Mouse (Mus musculus): ENCODE measurements at regions not wholly inside any gene's neighbourhood (a gene's known extent, or its start where the extent isn't known, plus 50 kb on each side); places are given as distances from the start of the nearest gene placed in this dataset.

GRCm38 (mm10) chr16:49493881-49494280 lies 205.2 kb upstream of the Ift57 start:
- no peak for TF ChIP-seq MXI1 (IDR thresholded peaks at IDR 0.05; ENCODE audit: low read depth, low read length)
- no peak for TF ChIP-seq SMC3 (IDR thresholded peaks at IDR 0.05; ENCODE audit: low read depth, low read length)
- TF ChIP-seq MAZ (IDR thresholded peaks at IDR 0.05; ENCODE audit: low read depth, low read length), result no peak
- no peak for TF ChIP-seq USF1 (IDR thresholded peaks at IDR 0.05; ENCODE audit: low read depth, low read length)
- TF ChIP-seq NELFE (IDR thresholded peaks at IDR 0.05; ENCODE audit: low read depth, low read length), result no peak
- no peak for TF ChIP-seq ZKSCAN1 (IDR thresholded peaks at IDR 0.05; ENCODE audit: low read depth, low read length)
- TF ChIP-seq RAD21 (IDR thresholded peaks at IDR 0.05; ENCODE audit: low read depth, low read length), result no peak
- TF ChIP-seq MEF2A (IDR thresholded peaks at IDR 0.05; ENCODE audit: extremely low read depth, insufficient replicate concordance, low read depth, low read length, poor library complexity, severe bottlenecking), result no peak
- no peak for TF ChIP-seq UBTF (IDR thresholded peaks at IDR 0.05; ENCODE audit: borderline replicate concordance, insufficient read depth, low read depth, low read length)
- TF ChIP-seq EP300 (IDR thresholded peaks at IDR 0.05; ENCODE audit: low read depth in 1 of 2, low read length in 2 of 2), result no peak
- TF ChIP-seq CHD1 (IDR thresholded peaks at IDR 0.05; ENCODE audit: low read depth, low read length), result no peak
- no peak for TF ChIP-seq KAT2A (conservative IDR thresholded peaks at IDR 0.05; ENCODE audit: low read depth, low read length)
- no peak for TF ChIP-seq MYC (IDR thresholded peaks at IDR 0.05; ENCODE audit: low read depth, low read length)
- no peak for TF ChIP-seq TCF12 (IDR thresholded peaks at IDR 0.05; ENCODE audit: low read depth, low read length)
- no peak for TF ChIP-seq HCFC1 (IDR thresholded peaks at IDR 0.05; ENCODE audit: low read depth, low read length)
- TF ChIP-seq USF2 (IDR thresholded peaks at IDR 0.05; ENCODE audit: borderline replicate concordance in 1 of 2, insufficient read depth in 1 of 2, low read depth in 1 of 2, low read length in 2 of 2), result no peak
- TF ChIP-seq RCOR1 (IDR thresholded peaks at IDR 0.05; ENCODE audit: low read depth, low read length), result no peak
- no peak for TF ChIP-seq ETS1 (IDR thresholded peaks at IDR 0.05; ENCODE audit: low read depth, low read length)
- no peak for TF ChIP-seq E2F4 (IDR thresholded peaks at IDR 0.05; ENCODE audit: borderline replicate concordance, low read depth, low read length)
- TF ChIP-seq CHD2 (IDR thresholded peaks at IDR 0.05; ENCODE audit: low read length), result no peak

GRCm38 (mm10) chr16:49497521-49498010 lies 201.5 kb upstream of the Ift57 start:
- H3K9me3 ChIP-seq (replicated peaks; ENCODE audit: insufficient read depth, low read length), result no peaks in the 10 kb centered on the region
- no peak overlapping the region for H3K4me3 ChIP-seq (ENCODE audit: control insufficient read depth in 1 of 2, insufficient read depth in 1 of 2, low read depth in 2 of 2, low read length in 2 of 2)
- no peak overlapping the region for H3K9ac ChIP-seq (ENCODE audit: control insufficient read depth, low read depth, low read length, poor library complexity, severe bottlenecking)
- no peak overlapping the region for H3K27ac ChIP-seq (ENCODE audit: control insufficient read depth, low read depth, low read length)
- H3K27me3 ChIP-seq (ENCODE audit: control insufficient read depth in 1 of 2, insufficient read depth in 2 of 2, low read length in 2 of 2), result no peaks in the 10 kb centered on the region; a peak in 1 of 4 replicates
- H3K36me3 ChIP-seq (ENCODE audit: control insufficient read depth in 1 of 2, insufficient read depth in 2 of 2, low read length in 2 of 2), result peaks cover 0 to 2% of the 10 kb centered on the region in 2 experiments; a peak in 2 of 4 replicates
- H3K79me2 ChIP-seq (ENCODE audit: control insufficient read depth, insufficient read depth, low read length, poor library complexity), result no peaks in the 10 kb centered on the region
- TF ChIP-seq MYC (IDR thresholded peaks at IDR 0.05; ENCODE audit: low read depth, low read length) (no peak), SIN3A (IDR thresholded peaks at IDR 0.05; ENCODE audit: low read length) (no peak), CHD2 (IDR thresholded peaks at IDR 0.05; ENCODE audit: low read length) (no peak), KAT2A (conservative IDR thresholded peaks at IDR 0.05; ENCODE audit: low read depth, low read length) (no peak), RAD21 (IDR thresholded peaks at IDR 0.05; ENCODE audit: low read depth, low read length) (no peak), NELFE (IDR thresholded peaks at IDR 0.05; ENCODE audit: low read depth, low read length) (no peak), GABPA (IDR thresholded peaks at IDR 0.05; ENCODE audit: low read depth, low read length) (no peak), MAZ (IDR thresholded peaks at IDR 0.05; ENCODE audit: low read depth, low read length) (no peak), MAX (IDR thresholded peaks at IDR 0.05; ENCODE audit: low read length) (no peak), CTCF (IDR thresholded peaks at IDR 0.05 in 2 of 3, conservative IDR thresholded peaks at IDR 0.05 in 1 of 3; ENCODE audit: control insufficient read depth in 1 of 3, insufficient read depth in 1 of 3, low read depth in 2 of 3, low read length in 3 of 3, poor library complexity in 1 of 3, severe bottlenecking in 1 of 3) (no peak)
- DNase-seq (ENCODE audit: low read depth, low spot score), result no peak
- H3K4me1 ChIP-seq (ENCODE audit: control insufficient read depth in 1 of 2, insufficient read depth in 2 of 2, low read length in 2 of 2), result no peaks in the 10 kb centered on the region; a peak in 1 of 4 replicates

More at GRCm38 (mm10) chr16:49493881-49494280, 205.2 kb upstream of the Ift57 start:
- Histone ChIP-seq H3K79me2 (ENCODE audit: control insufficient read depth, insufficient read depth, low read length, poor library complexity) (no peaks in the 10 kb centered on the region), H3K4me3 (ENCODE audit: control insufficient read depth in 1 of 2, insufficient read depth in 1 of 2, low read depth in 2 of 2, low read length in 2 of 2) (no peak overlapping the region), H3K9ac (ENCODE audit: control insufficient read depth, low read depth, low read length, poor library complexity, severe bottlenecking) (no peak overlapping the region), H3K4me1 (ENCODE audit: control insufficient read depth in 1 of 2, insufficient read depth in 2 of 2, low read length in 2 of 2) (no peaks in the 10 kb centered on the region), H3K36me3 (ENCODE audit: control insufficient read depth in 1 of 2, insufficient read depth in 2 of 2, low read length in 2 of 2) (no peaks in the 10 kb centered on the region), H3K27me3 (ENCODE audit: control insufficient read depth in 1 of 2, insufficient read depth in 2 of 2, low read length in 2 of 2) (no peaks in the 10 kb centered on the region), H3K27ac (ENCODE audit: control insufficient read depth, low read depth, low read length) (no peak overlapping the region), H3K9me3 (replicated peaks; ENCODE audit: insufficient read depth, low read length) (no peaks in the 10 kb centered on the region)
- DNase-seq (ENCODE audit: low read depth, low spot score), result no peak

Data from MEL (cell line).